Comparison of ENCODE assay signal across 20 mouse cellular contexts in the genomic region with DNA sequence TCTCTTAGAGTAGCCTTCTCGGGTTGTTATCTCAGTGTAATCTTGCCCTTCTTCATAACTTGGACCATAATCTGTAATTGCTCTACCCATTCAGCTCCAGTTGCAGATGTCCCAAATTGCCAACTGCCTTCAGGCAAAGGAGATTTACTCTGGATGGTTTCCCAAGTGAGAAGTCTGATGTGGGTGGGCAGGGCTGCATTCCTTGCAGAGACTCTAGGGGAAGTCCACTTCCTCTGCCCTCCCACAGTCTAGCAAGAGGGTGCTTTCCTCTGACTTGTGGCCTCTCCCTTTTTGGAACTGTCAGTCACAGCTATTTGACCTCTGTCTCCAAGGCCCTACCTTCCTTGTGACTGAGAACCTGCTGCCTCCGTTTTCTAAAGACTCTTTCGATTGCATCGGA.
"Had no signal": no experiment of that assay in that cellular context is flagged by ENCODE, and none has a peak within 500 bp of the region (broad histone marks: within the 10 kb centered on the region; RNA-seq: fewer than 3 reads in every experiment).

No protein-coding gene starts in this region.

- H3K36me3 ChIP-seq: limb, embryonic 10.5 days; limb, embryonic 13.5 days; liver, embryonic 12.5 days; liver, embryonic 15.5 days; lung, embryonic 15.5 days; midbrain, embryonic 10.5 days; midbrain, embryonic 13.5 days; neural tube, embryonic 13.5 days had no signal

- H3K4me1 ChIP-seq: liver, embryonic 12.5 days; liver, embryonic 15.5 days; megakaryocyte, embryonic 14.5 days had no signal

- H3K9ac ChIP-seq: limb, embryonic 13.5 days; liver, embryonic 12.5 days; liver, embryonic 15.5 days; lung, embryonic 15.5 days; midbrain, embryonic 13.5 days; neural tube, embryonic 13.5 days had no signal

- H3K27me3 ChIP-seq: limb, embryonic 13.5 days; liver, embryonic 12.5 days; liver, embryonic 15.5 days; lung, embryonic 15.5 days; megakaryocyte, embryonic 14.5 days; neural tube, embryonic 13.5 days had no signal

- H3K4me2 ChIP-seq: limb, embryonic 13.5 days; liver, embryonic 12.5 days; liver, embryonic 15.5 days; lung, embryonic 15.5 days; midbrain, embryonic 13.5 days; neural tube, embryonic 13.5 days had no signal

- DNase-seq: kidney, postnatal 25 days; layer of hippocampus, adult 9-11 months; liver; lung, adult 18-20 months; lung, postnatal 10 days; lung, postnatal 36 days; thymus, postnatal 25 days had no signal

- H3K4me3 ChIP-seq: layer of hippocampus, adult 2 months; limb, embryonic 10.5 days; limb, embryonic 13.5 days; liver, embryonic 12.5 days; liver, embryonic 15.5 days; lung, embryonic 15.5 days; megakaryocyte, embryonic 14.5 days; midbrain, embryonic 10.5 days; midbrain, embryonic 13.5 days; myocyte; neural tube, embryonic 13.5 days had no signal

- ATAC-seq: liver, embryonic 12.5 days; midbrain, embryonic 13.5 days; midbrain, embryonic 16.5 days had no signal

- H3K9me3 ChIP-seq: limb, embryonic 10.5 days; limb, embryonic 13.5 days; liver, embryonic 12.5 days; liver, embryonic 15.5 days; lung, embryonic 15.5 days; midbrain, embryonic 10.5 days; midbrain, embryonic 13.5 days had no signal

- H3K27ac ChIP-seq: kidney, postnatal 0 days; layer of hippocampus, adult 2 months; limb, embryonic 10.5 days; limb, embryonic 13.5 days; liver, embryonic 12.5 days; liver, embryonic 15.5 days; lung, embryonic 15.5 days; midbrain, embryonic 10.5 days; midbrain, embryonic 13.5 days; neural tube, embryonic 13.5 days had no signal
